Mouse (Mus musculus) limb, embryonic 15.5 days (tissue): ENCODE measurements around the gene Tmbim6. TPM values are rescaled to one million over a fixed set of nuclear protein-coding genes. Genes with fewer than 3 reads are reported as not detected.

Experiments
- ATAC-seq: fragments of 200-750 bp; cut with Nextera tagmentation; 2 replicates; pipeline ENCODE4 v1.8.0; 2017; ENCODE audit warnings: low read depth, moderate TSS enrichment; ENCODE audit not compliant: insufficient number of reproducible peaks, low FRiP score, low TSS enrichment
- H3K27ac ChIP-seq: fragments of 300-500 bp; sonication (generic); 2 replicates; pipeline ENCODE4 v1.5.1; 2015; ENCODE audit warnings: moderate library complexity, mild to moderate bottlenecking, inconsistent platforms
- H3K27me3 ChIP-seq: fragments of 300-500 bp; sonication (generic); 2 replicates; pipeline ENCODE4 v1.6.1; 2015; ENCODE audit warnings: inconsistent platforms
- H3K36me3 ChIP-seq: fragments of 300-500 bp; sonication (generic); 2 replicates; pipeline ENCODE4 v1.6.1; 2015; ENCODE audit warnings: inconsistent platforms
- H3K4me1 ChIP-seq: fragments of 300-500 bp; sonication (generic); 2 replicates; pipeline ENCODE4 v1.6.1; 2015; ENCODE audit warnings: inconsistent platforms
- H3K4me2 ChIP-seq: fragments of 300-500 bp; sonication (generic); 2 replicates; pipeline ENCODE4 v1.6.1; 2015; ENCODE audit warnings: mild to moderate bottlenecking, inconsistent platforms
- H3K4me3 ChIP-seq: fragments of 300-500 bp; sonication (generic); 2 replicates; pipeline ENCODE4 v1.5.1; 2015; ENCODE audit warnings: mild to moderate bottlenecking, inconsistent platforms
- H3K9ac ChIP-seq: fragments of 300-500 bp; sonication (generic); 2 replicates; pipeline ENCODE4 v1.6.1; 2015; ENCODE audit warnings: inconsistent platforms
- H3K9me3 ChIP-seq: fragments of 300-500 bp; sonication (generic); 2 replicates; pipeline ENCODE4 v1.6.1; 2016; ENCODE audit warnings: inconsistent platforms
- WGBS: fragments of 180-500 bp; shearing (Covaris S2); methylation state at CpG from one replicate; pipeline ENCODE4 v1.1.7; 2015; 5-methylcytosine and 5-hydroxymethylcytosine counted together
- polyA plus RNA-seq: library from polyadenylated mRNA; unstranded; fragments of >200 nt; fragmentation: Nextera tagmentation; extraction: Ambion mirVana; gene quantifications from 2 replicates; pipeline ENCODE4 v1.2.1, GENCODE M21; 2015

Tmbim6 gene
- polyA plus RNA-seq, 1 experiment from 2014 or later, result 327 TPM

DNA sequence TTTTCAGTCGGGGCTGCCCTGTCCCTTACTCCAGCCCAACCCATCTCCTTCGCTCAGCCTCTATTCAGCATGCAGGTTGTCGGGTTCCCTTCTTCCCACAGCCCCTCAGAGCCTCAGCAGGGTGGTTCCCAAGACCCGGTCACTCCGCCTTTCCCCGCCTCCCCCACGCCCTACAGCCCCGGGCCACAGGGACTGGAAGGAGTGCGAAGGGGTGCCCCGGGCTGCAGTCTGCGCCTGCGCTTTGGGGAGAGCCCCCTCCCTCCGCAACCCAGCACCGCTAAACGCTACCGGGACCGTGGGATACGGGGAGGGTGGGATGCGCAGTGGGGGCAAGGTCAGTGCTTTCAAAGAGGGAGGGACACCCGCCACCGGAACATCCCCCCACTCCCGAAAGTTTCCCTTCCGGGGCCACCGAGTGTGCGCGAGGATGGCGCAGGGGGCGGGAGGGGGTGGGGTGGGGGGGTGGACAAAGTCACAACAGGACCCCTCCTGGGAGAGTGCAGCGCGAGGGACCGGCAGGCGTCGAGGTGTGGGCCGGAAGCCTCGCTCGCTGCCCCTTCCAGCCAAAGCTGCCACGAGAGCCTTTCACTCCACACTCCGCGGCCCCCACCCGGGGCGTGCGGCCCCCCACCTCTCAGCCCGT lies 64.4 kb downstream of the Tmbim6 start:
- no peaks in the 10 kb centered on the region for H3K27me3 ChIP-seq
- ATAC-seq, result peak; percentile 56

DNA sequence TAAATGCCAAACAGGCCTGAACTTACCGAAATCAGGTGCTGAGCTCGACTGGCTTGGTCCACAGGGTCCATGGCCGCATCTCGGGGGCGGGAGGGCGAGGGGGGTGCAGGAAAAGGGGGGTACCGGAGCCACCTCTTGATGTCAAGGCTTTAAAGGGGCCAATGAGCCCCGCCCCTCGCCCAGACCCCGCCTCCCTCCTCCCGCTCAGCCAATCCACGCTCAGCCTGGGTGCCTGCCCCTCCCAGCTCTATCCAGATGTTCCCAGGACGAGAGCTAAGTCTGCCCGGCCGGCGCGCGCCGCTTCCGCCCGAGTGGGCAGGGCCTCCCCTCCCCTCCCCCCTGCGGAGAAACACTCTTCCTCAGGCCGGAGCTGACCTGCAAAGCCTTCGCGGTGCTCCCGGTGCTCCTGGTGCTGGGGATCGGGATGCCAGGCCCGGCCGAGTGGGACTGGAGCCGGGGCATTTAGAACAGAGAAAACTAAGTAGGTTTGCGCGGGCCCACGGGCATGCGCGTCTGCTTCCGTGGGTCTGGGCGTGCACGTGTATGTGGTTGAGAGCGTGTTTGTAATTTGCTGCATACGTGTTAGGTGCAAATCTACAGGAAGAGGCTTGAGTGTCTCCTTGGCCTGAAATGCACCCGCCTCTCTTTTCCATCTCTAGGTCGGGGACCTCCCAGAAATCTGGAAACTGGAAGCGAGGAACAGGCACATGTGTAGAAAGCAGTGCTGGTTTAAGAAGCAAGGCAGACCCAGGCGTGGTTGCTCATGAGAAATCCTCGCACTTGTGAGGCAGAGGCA lies 65.1 kb downstream of the Tmbim6 start, which contains the start of gene Nckap5l:
TSS of gene Nckap5l (minus strand) at position 143 of the 796 bp plus-strand sequence.
- peak within 1 kb of the TSS; percentile 95 for H3K27ac ChIP-seq
- H3K4me3 ChIP-seq, result peak within 1 kb of the TSS; percentile 88
- peak within 1 kb of the TSS; percentile 72 for H3K4me2 ChIP-seq
- ATAC-seq, result peak; percentile 95
- no peaks in the 10 kb centered on the region for H3K27me3 ChIP-seq
- H3K4me1 ChIP-seq, result peaks cover 48% of the 10 kb centered on the region
- under 1% methylated on average over 43 of the region's 45 CpGs for WGBS
- no peaks in the 10 kb centered on the region for H3K9me3 ChIP-seq
- peak within 1 kb of the TSS; percentile 81 for H3K9ac ChIP-seq
- H3K36me3 ChIP-seq, result peaks cover 10% of the 10 kb centered on the region; the same call in 1 of the 2 replicates

More for the DNA sequence above, 64.4 kb downstream of the Tmbim6 start:
- H3K4me1 ChIP-seq, result peaks cover 49% of the 10 kb centered on the region
- H3K9me3 ChIP-seq, result no peaks in the 10 kb centered on the region
- WGBS, result under 1% methylated on average over 39 of the region's 43 CpGs
- H3K4me2 ChIP-seq, result peak overlapping the region; percentile 72
- H3K27ac ChIP-seq, result peak overlapping the region; percentile 95
- H3K4me3 ChIP-seq, result peak overlapping the region; percentile 88
- H3K9ac ChIP-seq, result peak overlapping the region; percentile 73
- H3K36me3 ChIP-seq, result peaks cover 12% of the 10 kb centered on the region

Other genes starting within 250 kb of the Tmbim6 start
- 0.43 and 0.68 TPM in 2 replicates for gene Kcnh3, start 168.0 kb upstream of the Tmbim6 start, polyA plus RNA-seq
- gene Mcrs1, start 140.9 kb upstream of the Tmbim6 start, polyA plus RNA-seq, result 114 and 129 TPM in 2 replicates
- 52.5 and 53.8 TPM in 2 replicates for gene Prpf40b, start 97.8 kb upstream of the Tmbim6 start, polyA plus RNA-seq
- gene Fam186b, start 97.0 kb upstream of the Tmbim6 start, polyA plus RNA-seq, result 0.10 and 0.18 TPM in 2 replicates
- gene Fmnl3, start 22.4 kb upstream of the Tmbim6 start, polyA plus RNA-seq, result 25.0 and 26.9 TPM in 2 replicates
- gene Nckap5l, start 64.9 kb downstream of the Tmbim6 start, polyA plus RNA-seq, result 10.5 and 12.3 TPM in 2 replicates
- gene Bcdin3d, start 81.8 kb downstream of the Tmbim6 start, polyA plus RNA-seq, result 12.7 and 15.1 TPM in 2 replicates
- 0.17 and 0.25 TPM in 2 replicates for gene Faim2, start 135.3 kb downstream of the Tmbim6 start, polyA plus RNA-seq
- not detected in 2 replicates for gene Aqp2, start 186.2 kb downstream of the Tmbim6 start, polyA plus RNA-seq
- 0.12 TPM in 1 of 2 replicates, not detected in the other for gene Aqp5, start 197.9 kb downstream of the Tmbim6 start, polyA plus RNA-seq
- not detected in 2 replicates for gene Aqp6, start 208.5 kb downstream of the Tmbim6 start, polyA plus RNA-seq